ENCODE assay signal across 8 mouse cellular contexts in the genomic region with DNA sequence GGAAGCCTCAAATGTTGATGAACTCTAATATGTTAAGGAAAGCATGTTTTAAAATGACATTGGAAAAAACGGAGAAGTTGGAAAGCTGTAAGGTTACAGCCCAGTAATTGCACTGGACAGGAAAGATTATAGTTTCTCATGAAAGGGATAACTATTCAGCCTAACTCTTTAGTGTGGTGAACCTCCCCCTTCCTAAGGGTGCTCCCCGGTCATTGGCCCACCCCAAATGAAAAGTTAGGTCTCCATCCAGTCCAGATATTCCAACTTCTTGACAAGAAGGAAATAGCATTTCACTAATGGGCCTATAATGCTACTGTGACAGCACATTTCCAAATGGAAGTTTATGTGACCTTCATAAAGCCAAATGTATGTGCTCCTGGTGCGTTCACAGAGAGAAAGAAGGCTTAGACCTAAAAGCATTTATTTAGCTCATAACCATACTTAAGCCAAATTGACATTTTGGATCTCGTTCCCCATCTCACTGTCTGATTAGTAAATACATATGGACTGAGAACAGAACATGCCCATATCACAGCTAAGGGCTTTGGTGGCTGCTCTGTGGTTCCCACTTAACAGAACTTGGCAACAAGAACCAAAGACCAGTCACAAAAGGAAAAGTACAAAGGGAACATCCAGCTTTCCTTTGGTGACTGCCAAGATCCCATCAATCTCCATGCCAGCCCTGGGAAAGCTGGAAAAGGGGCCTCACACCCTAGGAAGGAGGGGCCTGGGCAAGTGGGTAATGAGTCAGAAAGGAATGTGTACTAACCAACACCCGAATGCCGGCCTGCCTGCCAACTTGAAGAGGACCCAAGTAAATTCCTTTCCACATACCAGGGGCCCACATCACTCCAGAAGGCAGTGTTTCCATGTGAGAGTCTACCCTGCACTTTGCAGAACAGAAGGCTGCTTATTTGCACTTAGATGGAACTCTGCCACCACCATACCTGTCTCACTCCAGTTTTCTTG.
DNase-seq lines count a peak whose midpoint lies in the region; ATAC-seq lines count a peak whose summit lies in the region.

No protein-coding gene starts in this region.

- no peak overlapping the region for H3K4me3 ChIP-seq in forebrain, embryonic 10.5 days
- H3K4me3 ChIP-seq in hindbrain, embryonic 14.5 days (replicated peaks; ENCODE audit: low read length): no peak overlapping the region
- no peak overlapping the region for H3K4me3 ChIP-seq in neural tube, embryonic 12.5 days

- no peaks in the 10 kb centered on the region for H3K9me3 ChIP-seq in forebrain, embryonic 10.5 days
- H3K9me3 ChIP-seq in hindbrain, embryonic 14.5 days (ENCODE audit: control insufficient read depth, low read length): no peaks in the 10 kb centered on the region
- H3K9me3 ChIP-seq in neural tube, embryonic 12.5 days: no peaks in the 10 kb centered on the region

- ATAC-seq in hindbrain, embryonic 14.5 days (ENCODE audit: low FRiP score): peak; percentile 91
- peak; percentile 79 for ATAC-seq in neural tube, embryonic 12.5 days (ENCODE audit: low FRiP score, low read depth)

- no peaks in the 10 kb centered on the region for H3K27me3 ChIP-seq in forebrain, embryonic 10.5 days (ENCODE audit: poor library complexity, severe bottlenecking)
- H3K27me3 ChIP-seq in hindbrain, embryonic 14.5 days (ENCODE audit: control insufficient read depth, insufficient read depth, low read length): no peaks in the 10 kb centered on the region
- no peaks in the 10 kb centered on the region for H3K27me3 ChIP-seq in neural tube, embryonic 12.5 days (replicated peaks)

- DNase-seq in urinary bladder, postnatal 36 days (ENCODE audit: low spot score in 2 of 2): peak; percentile 2 to 9
- DNase-seq in urinary bladder, postnatal 4 days (ENCODE audit: low spot score in 2 of 2): no peak
- DNase-seq in forebrain, embryonic 10.5 days (ENCODE audit: extremely low spot score, low spot score): peak; percentile 14
- DNase-seq in hindbrain, embryonic 14.5 days (ENCODE audit: low spot score): peak; percentile 46
- DNase-seq in left cerebral cortex, adult 11 months (ENCODE audit: low spot score): peak; percentile 4
- DNase-seq in spleen, postnatal 14 days (ENCODE audit: low spot score in 2 of 2): no peak
- no peak for DNase-seq in liver

- H3K4me2 ChIP-seq in hindbrain, embryonic 14.5 days (replicated peaks): no peak overlapping the region
- no peak overlapping the region for H3K4me2 ChIP-seq in neural tube, embryonic 12.5 days (replicated peaks)

- H3K9ac ChIP-seq in hindbrain, embryonic 14.5 days: no peak overlapping the region
- no peak overlapping the region for H3K9ac ChIP-seq in neural tube, embryonic 12.5 days

- no peaks in the 10 kb centered on the region for H3K36me3 ChIP-seq in forebrain, embryonic 10.5 days (replicated peaks)
- no peaks in the 10 kb centered on the region for H3K36me3 ChIP-seq in hindbrain, embryonic 14.5 days (replicated peaks; ENCODE audit: control insufficient read depth, insufficient read depth)
- no peaks in the 10 kb centered on the region for H3K36me3 ChIP-seq in neural tube, embryonic 12.5 days

- 70% methylated on average over 6 of the region's 6 CpGs for WGBS in forebrain, embryonic 10.5 days
- WGBS in hindbrain, embryonic 14.5 days: 51% methylated on average over 6 of the region's 6 CpGs
- 47% methylated on average over 6 of the region's 6 CpGs for WGBS in neural tube, embryonic 12.5 days

- H3K27ac ChIP-seq in forebrain, embryonic 10.5 days: 0 out of 2 replicates have a peak overlapping the region, but pooled peaks have one; percentile 30
- no peak overlapping the region for H3K27ac ChIP-seq in hindbrain, embryonic 14.5 days
- H3K27ac ChIP-seq in neural tube, embryonic 12.5 days: no peak overlapping the region

- peaks cover 33% of the 10 kb centered on the region for H3K4me1 ChIP-seq in forebrain, embryonic 10.5 days
- H3K4me1 ChIP-seq in hindbrain, embryonic 14.5 days (replicated peaks; ENCODE audit: control insufficient read depth, insufficient read depth, low read length): no peaks in the 10 kb centered on the region
- H3K4me1 ChIP-seq in neural tube, embryonic 12.5 days: no peaks in the 10 kb centered on the region

Comparison
In these comparisons a context has a peak if more than half of its experiments do, and no peak if none do; other contexts are left out.
1. DNase-seq: peak in urinary bladder, postnatal 36 days (2 of 2), forebrain, embryonic 10.5 days (single experiment), hindbrain, embryonic 14.5 days (single experiment) and left cerebral cortex, adult 11 months (single experiment); none in urinary bladder, postnatal 4 days (0 of 2), spleen, postnatal 14 days (0 of 2) and liver (single experiment).